Mouse (Mus musculus) layer of hippocampus, adult 9-10 months (tissue): Measurements from ENCODE around the gene Gin1.
"Not testable (repeated sequence)": the region's sequence is repeated elsewhere in the genome, so short reads cannot be mapped to it uniquely, and the experiment has no call there.

ENCODE experiments used
- DNase-seq: peaks from one replicate; pipeline ENCODE4 v3.0.0; 2022; ENCODE audit warnings: low spot score

The Gin1 gene

DNA sequence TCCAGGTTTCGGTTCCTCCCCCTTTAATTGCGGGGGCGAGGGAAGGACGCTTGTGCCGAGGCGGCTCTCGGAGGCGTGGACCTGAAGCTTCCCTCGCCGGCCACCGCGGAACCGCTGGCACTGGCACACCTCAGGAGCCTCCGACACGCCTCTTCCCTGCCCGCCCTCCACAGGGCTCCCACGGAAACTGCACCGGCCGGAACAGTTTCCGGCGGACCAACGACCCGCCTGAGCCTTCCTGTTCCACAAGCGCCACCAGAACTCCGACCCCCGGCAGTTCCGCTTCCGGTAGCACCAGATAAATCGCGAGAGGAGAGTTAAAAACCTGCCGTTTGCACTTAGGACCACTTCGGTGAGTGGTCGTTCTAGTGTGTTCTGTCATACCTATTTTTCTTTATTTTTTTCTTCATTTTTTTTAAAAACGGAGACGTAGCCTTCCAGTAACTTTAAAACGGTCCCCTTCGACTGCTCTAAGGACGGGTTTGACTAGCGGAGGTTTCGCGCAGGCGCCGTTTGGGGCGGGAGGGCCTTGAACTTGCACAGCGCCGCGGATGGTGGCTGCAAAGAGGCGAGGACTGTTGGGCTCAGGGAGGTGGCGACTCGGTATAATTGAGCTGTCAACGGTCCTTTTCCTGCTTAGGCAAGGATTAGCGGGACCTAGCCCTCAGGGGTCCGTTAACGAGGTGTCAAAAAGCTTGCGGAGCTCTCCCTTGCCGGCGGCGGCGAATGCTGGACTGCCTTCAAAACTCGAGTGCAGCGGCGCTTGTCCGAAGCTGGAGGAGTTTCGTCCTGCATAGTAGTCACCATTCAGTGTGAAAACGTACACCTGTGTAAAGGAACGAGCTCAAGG, at the start of gene Gin1, which contains the start of gene Ppip5k2:
TSS of gene Gin1 (plus strand) at position 269 of the 850 bp plus-strand sequence.
TSS of gene Ppip5k2 (minus strand) at position 508 of the 850 bp plus-strand sequence.
- DNase-seq = peak; percentile 89

DNA sequence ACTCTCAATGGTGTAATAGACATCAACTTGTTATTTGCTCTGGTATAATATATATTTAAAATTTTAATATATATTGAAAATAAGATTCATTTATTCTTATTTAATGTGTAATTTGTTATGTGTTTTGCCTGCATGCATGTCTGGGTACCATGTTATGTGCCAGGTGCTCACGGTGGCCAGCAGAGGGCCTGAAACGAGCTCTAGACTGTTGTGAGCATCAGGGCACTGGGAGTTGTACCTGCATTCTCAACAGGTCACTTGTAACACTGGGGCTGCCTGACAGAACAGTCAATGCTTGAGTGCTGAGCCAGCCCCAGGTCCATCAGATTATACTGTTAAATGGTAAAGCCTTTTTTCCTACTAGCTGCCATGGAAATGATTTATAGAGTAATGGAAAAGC, 43.2 kb upstream of the Gin1 start:
- DNase-seq = no peak

DNA sequence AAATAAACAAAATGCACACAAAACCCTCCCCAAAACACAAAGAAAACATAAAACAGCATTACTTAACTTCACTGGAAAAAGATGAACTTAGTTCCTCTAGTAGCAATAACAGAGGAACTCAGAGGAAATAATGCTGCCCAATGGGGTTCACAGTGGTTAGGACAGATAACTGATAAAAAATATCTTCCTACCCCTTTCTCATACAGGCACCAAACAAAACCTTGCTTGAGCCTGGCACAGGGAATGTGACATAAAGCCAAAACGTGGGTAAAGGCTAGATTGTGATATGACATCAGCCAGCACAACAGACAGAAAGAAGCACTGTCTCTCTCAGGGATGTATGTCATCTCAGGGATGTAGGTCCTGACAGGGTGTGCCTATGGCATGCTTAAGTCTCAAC, 40.6 kb upstream of the Gin1 start:
- no peak for DNase-seq

DNA sequence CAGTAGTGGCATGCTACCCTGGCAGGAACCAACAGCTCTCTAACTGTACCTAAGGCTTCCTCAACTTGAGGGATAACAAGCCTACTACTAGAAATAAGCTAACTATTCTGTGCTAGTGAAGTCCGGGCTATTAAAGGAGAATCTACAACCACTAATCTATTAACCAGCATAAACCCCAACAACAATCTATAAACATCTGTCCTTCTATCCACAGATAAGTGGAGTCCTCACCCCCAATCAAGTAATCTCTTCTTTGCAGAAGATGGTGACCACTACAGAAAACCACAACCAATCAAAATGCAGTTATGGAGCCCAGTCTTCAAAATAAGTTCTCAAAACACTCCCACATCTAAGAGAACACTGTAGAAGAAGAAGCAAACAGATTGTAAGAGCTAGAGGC, 26.9 kb upstream of the Gin1 start:
- DNase-seq = no peak

DNA sequence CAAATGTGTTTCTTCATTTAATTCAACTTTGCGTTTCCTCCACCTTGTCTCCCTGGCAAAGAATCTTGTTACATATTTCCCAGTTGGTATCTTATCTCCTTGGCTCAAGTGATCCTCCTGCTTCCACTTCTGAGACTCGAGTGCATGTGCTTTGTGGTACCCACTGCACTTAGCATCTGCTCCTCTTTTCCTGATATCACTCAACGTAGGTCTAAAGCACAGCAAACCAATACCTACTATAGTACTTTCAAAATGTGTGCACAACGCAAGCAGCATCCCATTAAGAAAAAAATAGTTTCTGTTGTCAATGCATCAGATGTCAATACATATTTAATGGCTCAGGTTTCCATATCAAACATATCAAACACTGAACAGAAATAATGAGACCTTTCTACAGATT, 24.3 kb upstream of the Gin1 start:
- DNase-seq = no peak

DNA sequence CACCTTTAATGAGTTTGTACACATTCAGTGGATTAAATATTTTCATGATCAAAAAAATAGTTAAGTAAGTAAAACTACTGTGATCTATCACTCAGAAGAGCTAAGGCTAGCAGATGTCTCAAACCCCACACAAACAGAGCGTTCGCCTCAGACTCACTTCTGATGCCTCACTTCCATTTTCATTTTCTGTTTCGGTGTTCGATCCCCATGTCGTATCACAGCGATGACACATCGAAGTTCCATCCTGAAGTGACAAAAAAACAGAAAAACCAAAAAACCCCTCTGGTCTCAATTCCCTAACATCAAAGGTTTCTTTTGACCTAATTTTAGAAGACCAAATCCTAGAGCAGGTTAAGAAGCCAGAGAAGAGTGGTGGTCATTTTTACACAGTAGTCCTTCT, 23.7 kb upstream of the Gin1 start:
- no peak for DNase-seq

DNA sequence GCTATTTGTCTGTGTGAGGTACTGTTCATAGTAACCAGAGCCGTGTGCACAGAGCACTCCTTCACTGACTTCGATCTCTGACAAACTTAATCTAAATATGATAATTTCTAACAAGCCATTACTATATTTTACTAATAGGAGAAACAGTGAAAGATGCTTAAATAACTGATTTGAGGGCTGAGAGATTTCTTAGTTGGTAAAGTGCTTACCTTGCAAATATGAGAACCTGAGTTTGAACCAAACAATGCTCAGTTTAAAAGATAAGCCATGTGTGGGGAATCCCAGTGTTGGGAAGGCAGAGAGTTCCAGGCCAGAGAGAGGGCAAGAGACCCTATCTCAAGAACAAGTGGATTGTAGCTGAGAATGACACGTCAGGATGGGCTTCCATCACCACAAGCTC, 21.8 kb upstream of the Gin1 start:
- DNase-seq = no peak

DNA sequence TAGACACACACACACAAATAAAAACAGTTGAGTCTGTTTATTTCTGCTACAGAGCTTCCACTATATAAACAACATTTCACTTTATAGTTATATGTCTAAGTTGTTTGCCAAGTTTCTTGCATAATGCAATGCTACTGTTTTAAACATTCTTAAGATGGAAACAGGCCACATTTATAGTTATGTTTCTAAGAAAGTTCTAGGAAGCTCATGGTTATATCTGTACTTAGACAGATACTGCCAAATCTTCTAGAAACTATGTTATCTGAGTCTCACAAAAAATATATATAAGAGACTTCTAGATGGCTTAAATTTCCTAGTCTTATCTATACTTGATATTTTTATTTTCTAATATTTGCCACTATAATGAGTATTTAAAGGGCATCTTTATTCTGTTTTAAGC, 16.8 kb upstream of the Gin1 start:
- DNase-seq = no peak

DNA sequence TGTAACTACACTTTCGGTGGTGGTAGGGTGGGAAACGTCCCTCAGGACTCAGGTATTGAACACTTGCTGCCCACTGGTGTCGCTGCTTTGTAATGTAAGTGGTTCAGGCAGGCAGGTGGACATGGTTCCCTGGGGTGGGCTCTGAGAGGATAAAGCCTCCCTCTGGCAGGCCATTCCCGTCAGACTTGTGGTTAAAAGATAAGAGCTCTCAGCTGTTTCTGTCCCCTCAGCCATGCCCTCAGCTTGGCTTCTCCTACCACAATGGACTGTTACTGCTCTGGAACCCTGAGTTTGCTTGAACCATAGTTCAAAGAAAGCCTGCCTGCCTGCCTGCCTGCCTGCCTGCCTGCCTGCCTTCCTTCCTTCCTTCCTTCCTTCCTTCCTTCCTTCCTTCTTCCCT, 15.6 kb upstream of the Gin1 start:
- no peak for DNase-seq

DNA sequence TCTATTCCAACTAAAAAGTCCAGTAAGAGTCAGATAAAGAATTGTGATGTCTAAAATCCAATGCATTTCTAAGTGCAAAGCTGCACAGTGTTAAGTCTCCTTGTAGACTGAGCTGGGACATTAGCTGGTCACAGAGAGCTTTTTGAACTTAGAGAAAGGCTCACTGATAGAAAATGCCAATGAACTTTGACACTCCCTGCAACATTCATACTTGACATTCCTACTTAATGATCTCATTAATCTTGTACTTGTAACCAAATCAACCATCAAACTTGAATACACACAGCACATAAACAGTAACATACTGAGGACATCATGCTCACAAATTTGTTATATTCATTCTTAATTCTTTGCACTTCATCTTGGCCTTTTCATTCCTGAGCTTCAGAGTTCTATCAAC, 10.1 kb upstream of the Gin1 start:
- no peak for DNase-seq

DNA sequence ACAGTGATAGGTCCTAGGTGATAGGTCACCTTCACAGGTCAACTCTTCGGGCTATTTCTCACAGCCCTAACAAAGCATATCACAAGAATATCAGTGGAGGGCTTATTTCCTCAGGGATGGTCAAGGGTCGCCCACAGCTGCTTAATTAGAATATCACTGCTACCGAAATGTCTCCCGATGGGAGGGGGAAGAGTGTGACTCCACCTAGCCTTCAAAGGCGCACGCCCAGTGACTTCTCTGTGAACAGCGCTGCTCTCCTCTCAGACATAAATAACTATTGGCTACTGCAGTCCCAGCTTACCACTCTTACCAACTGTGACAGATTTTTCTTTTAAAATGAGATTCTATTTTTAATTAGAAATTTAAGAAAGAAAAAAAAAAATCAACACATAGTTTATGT, 9.4 kb upstream of the Gin1 start:
- DNase-seq = no peak

DNA sequence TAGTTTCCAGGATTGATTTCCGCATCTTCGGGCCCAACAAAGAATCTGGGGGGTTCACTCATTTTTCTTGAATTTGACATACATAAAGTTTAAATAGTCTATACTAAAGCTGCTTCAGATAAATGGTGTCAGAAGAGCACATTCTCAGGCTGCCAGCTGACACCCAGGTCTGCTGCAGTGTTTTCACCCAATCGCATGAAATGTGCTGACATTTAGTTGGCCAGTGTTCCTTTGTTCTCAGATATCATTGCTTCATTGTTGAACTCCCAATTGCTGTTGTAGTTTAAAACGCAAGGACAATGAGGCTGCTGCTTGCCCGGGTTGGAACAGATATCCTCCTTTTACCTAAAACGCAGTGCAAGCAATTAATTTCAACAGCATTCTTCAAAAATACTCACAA, 8.5 kb upstream of the Gin1 start:
- no peak for DNase-seq

DNA sequence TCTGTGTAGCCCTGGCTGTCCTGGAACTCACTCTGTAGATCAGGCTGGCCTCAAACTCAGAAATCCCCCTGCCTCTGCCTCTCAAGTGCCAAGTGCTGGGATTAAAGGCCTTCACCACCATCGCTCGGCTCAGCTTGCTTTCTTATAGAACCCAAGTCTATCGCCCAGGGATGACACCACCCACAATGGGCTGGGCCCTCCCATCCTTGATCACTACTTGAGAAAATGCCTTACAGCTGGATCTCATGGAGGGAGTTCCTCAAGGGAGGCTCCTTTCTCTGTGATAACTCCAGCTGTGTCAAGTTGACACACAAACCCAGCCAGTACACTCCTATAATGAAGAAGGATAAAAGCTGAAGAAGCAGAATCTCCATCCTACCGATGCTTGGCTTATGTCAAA, 4.3 kb upstream of the Gin1 start:
- not testable (repeated sequence) for DNase-seq

DNA sequence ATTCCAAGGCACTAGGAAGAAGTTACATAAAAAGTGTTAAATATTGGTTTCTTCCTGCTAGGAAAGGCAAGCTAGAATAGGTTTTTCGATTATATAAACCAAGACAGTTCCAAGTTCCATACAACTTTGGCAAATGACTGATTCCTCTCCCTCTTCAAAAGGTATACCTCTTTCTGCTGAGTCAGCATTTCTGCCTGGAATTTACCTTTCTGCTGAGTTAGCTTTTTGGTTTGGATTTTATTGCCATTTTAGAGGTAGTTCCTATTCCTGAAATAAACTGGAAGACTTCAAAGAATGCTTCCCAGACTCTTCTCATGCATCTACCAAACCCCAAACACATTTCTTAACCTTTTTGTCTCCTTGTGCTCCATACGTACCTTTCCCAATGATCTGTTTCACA, 1.9 kb upstream of the Gin1 start:
- no peak for DNase-seq

DNA sequence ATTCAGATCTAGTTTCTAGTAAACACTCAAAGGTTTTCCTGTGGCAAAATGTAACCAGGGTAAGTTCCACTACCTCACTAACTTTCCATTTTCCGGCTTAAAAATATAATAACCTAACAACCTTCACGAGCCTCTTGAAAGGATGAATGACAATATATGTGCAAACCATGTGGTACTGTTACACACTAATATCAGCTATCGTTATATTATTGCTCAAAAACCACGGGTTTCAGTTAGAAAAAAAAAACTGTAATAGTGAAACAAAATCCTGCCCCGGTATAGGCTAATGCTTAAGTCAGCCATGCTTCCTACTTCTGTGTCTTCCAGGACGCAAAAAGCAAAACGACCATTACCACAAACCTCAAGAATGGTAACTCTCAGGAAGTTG, 1.1 kb upstream of the Gin1 start:
- DNase-seq = no peak

DNA sequence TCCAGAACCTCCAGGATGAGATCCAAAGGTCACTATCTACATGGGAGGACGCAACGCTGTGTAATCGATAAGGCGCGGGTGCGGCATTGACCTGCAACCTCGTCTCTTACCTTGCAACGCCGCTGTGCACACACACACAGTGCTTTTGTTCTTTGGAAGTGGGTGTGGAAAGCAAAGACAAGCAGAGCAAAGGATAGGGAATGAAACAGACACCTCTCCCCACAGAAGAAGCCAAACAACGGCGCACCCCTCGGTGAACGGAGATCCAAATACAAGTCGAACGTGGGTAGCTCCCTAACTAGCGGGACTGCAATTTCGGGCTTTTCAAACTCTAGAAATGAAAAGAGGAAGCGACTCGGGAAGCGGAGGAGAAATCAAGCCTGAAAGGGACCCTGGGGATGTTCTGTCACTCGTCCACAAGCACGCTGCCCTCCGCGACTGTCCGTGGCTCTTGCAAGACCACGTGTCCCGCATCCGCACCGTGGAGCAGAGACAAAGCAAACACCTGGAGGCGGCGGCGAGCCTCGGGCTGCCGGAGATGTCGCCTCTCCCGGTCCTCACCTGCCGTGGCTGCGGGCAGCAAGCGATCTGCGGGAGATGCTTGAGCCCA, 573 bp upstream of the Gin1 start:
- no peak for DNase-seq

DNA sequence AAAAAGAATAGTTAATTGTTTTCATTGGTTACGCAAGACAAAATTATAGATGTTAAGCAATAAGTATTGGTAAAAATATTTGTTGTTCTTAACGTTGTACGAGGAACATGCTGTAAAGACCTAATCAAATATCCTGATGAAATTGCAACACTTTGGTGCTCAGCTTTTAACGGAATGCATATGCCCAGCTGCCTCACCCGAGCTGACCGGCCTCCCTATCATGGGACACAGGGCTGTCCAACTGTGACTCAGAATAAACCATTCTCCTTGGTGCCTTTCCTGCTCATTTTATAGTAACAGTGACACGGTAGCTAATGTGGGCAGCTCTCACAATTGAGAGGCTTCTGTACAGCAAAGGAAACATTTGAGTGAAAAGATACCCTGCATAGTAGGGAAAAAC, 1.1 kb downstream of the Gin1 start:
- DNase-seq = no peak

DNA sequence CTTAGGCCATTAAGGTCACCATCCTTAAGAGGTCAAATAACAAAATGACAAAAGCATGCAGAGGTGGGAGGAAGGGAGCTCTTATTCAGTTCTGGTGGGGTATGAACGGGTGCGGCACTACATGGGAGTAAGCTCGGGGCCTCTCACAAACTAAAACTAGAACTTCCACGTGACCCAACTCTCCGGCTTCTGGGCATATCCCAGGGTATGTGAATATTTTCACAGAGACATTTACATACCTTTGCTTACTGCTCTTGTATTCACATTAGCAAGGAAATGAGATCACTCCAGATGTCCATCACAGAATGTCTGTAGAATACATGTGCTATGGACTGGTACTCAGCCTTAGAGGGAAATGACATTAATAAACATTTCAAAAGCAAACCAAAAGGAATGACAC, 1.8 kb downstream of the Gin1 start:
- no peak for DNase-seq

DNA sequence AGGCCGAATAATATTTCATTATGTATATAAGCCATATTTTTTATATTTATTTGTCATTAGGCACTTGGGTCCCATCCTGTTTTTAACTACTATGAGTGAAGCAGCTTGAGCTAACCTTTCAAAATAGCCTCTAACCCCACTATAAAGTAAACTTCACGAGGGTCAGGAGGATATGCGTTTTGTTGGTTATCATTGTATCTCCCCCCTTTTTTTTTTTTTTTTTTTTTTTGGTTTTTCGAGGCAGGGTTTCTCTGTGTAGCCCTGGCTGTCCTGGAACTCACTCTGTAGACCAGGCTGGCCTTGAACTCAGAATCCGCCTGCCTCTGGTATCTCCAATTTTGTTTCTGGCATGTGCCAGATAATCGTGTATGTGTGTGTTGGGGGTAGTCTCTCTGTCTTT, 3.4 kb downstream of the Gin1 start:
- no peak for DNase-seq

DNA sequence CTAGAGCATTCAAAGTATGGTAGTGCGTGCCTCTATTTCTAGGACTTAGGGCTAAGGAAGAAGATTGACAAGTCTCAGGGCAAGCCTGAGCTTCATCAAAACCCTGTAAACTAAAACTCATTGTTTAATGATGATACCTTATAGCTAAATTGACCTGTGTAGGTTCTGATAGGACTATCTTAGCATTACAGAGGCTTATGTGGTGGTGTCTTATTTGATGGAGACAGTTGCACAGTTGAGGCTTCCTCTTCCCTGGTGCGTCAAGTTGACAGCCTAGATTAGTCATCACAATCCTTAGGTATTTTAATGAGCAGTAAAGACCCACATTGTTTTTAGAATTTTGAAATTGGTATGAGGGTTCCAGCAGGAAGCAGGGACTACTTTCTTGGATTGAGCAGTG, 4.0 kb downstream of the Gin1 start:
- no peak for DNase-seq

DNA sequence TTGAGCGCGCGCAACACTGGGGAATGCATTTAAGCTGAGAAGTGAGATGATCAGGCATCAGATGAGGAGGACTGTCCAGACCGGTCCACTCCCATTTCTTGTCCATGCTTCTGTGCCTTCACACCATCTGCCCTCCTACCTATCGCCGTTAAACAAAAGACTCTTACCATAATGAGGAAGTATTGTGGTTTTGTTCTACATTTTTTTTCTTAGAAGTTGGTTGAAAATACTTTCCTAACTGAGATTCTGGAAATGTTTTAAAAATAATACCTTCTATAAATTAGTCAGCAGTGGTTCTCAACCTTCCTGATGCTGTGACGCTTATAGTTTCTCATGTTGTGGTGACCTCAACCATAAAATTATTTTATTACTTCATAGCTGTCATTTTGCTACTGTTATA, 11.7 kb downstream of the Gin1 start:
- DNase-seq = no peak

DNA sequence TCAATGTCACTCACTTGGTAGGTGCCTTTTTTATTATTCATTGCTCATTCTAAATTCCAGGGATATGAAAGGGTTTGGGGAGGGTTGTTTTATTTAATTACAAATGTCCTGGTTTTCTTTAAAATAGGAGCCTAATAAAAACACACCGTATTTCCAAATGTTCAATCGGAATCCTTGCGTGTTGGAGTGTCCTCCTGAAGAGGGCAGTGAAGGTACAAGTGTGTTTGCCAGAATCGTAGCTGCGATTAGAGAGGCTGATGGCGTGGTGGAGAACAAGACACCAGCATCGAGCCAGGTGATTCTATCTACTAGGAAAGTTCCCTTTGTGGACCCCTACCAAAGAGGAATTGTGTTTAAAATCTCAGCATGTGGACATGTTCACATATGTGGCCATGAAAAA, 15.0 kb downstream of the Gin1 start:
- DNase-seq = no peak

DNA sequence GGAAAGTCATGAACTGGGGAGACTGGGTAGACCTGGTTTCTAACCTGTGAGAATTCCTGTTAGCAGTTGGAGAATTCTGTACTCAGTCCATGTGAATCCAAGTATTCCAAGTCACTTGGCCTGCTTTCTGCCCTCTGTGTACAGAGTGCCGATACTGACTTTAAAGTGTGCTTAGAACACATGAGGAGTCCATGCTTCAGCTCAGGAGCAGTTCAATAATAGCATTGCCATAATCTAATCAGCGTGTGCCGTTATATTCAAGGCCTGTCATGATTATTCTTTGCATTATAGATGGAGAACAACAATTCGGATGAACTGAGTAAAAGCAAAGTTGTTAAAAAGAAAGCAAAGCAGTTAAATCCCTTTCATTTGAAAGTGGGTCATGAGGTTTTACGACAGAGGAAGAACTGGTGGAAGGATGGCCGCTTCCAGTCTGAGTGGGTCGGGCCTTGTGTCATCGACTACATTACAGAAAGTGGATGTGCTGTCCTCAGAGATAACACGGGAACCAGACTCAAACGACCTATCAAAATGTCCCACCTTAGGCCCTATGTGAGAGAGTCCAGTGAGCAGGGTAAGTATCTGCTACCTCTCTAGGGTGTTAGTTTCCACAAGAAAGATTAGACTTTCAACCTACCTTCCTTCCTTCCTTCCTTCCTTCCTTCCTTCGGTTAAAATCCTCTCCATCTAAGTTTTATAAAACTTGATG, 15.9 kb downstream of the Gin1 start:
- DNase-seq = no peak
